Mouse (Mus musculus): ENCODE results near the gene Ip6k3.

Gene Ip6k3

GRCm38 (mm10) chr17:27167545-27167944 is at the start of gene Ip6k3:
Ip6k3 (minus strand) TSS chr17:27167795.
- DNase-seq: no peak

GRCm38 (mm10) chr17:27212768-27213525 is 45.4 kb upstream of the Ip6k3 start:
- DNase-seq: no peak

GRCm38 (mm10) chr17:27212006-27212405 is 44.4 kb upstream of the Ip6k3 start:
- no peak for DNase-seq

GRCm38 (mm10) chr17:27207113-27207707 is 39.6 kb upstream of the Ip6k3 start:
- no peak for DNase-seq

GRCm38 (mm10) chr17:27204075-27204909 is 36.7 kb upstream of the Ip6k3 start, which contains the start of gene Lemd2:
Lemd2 (minus strand) TSS chr17:27204469.
- peak; percentile 95 for DNase-seq

- no peak for DNase-seq
These were observed 35.9 kb upstream of the Ip6k3 start for GRCm38 (mm10) chr17:27203358-27204074.

GRCm38 (mm10) chr17:27202919-27203357 is 35.3 kb upstream of the Ip6k3 start:
- DNase-seq: no peak

- no peak for DNase-seq
These were observed 34.4 kb upstream of the Ip6k3 start for GRCm38 (mm10) chr17:27201981-27202380.

- no peak for DNase-seq
These were observed 33.2 kb upstream of the Ip6k3 start for GRCm38 (mm10) chr17:27200801-27201200.

- DNase-seq: peak; percentile 62
These were observed 32.3 kb upstream of the Ip6k3 start for GRCm38 (mm10) chr17:27199864-27200263.

GRCm38 (mm10) chr17:27199205-27199604 is 31.6 kb upstream of the Ip6k3 start:
- no peak for DNase-seq

GRCm38 (mm10) chr17:27196206-27196605 is 28.6 kb upstream of the Ip6k3 start:
- no peak for DNase-seq

- DNase-seq: no peak
These were observed 26.9 kb upstream of the Ip6k3 start for GRCm38 (mm10) chr17:27194258-27195185.

- DNase-seq: no peak
These were observed 24.2 kb upstream of the Ip6k3 start for GRCm38 (mm10) chr17:27191804-27192203.

- DNase-seq: no peak
These were observed 23.6 kb upstream of the Ip6k3 start for GRCm38 (mm10) chr17:27191189-27191588.

GRCm38 (mm10) chr17:27189640-27190216 is 22.1 kb upstream of the Ip6k3 start:
- peak; percentile 34 for DNase-seq

- DNase-seq: no peak
These were observed 21.3 kb upstream of the Ip6k3 start for GRCm38 (mm10) chr17:27188883-27189282.

GRCm38 (mm10) chr17:27187059-27187458 is 19.5 kb upstream of the Ip6k3 start:
- no peak for DNase-seq

- DNase-seq: no peak
These were observed 18.5 kb upstream of the Ip6k3 start for GRCm38 (mm10) chr17:27186068-27186467.

GRCm38 (mm10) chr17:27183667-27184292 is 16.2 kb upstream of the Ip6k3 start:
- no peak for DNase-seq

- DNase-seq: no peak
These were observed 14.8 kb upstream of the Ip6k3 start for GRCm38 (mm10) chr17:27182401-27182800.
